Mouse (Mus musculus) stomach, postnatal 0 days (tissue): ENCODE measurements at regions not wholly inside any gene's neighbourhood (a gene's known extent, or its start where the extent isn't known, plus 50 kb on each side); places are given as distances from the start of the nearest gene placed in this dataset.

Experiments
- CTCF ChIP-seq: IDR thresholded peaks from 2 replicates; pipeline ENCODE4 v1.5.1; 2016; ENCODE audit warnings: antibody characterized with exemption, low read depth, mild to moderate bottlenecking, moderate library complexity
- EP300 ChIP-seq: optimal IDR thresholded peaks from 2 replicates; pipeline ENCODE3; 2016; ENCODE audit warnings: antibody characterized with exemption

DNA sequence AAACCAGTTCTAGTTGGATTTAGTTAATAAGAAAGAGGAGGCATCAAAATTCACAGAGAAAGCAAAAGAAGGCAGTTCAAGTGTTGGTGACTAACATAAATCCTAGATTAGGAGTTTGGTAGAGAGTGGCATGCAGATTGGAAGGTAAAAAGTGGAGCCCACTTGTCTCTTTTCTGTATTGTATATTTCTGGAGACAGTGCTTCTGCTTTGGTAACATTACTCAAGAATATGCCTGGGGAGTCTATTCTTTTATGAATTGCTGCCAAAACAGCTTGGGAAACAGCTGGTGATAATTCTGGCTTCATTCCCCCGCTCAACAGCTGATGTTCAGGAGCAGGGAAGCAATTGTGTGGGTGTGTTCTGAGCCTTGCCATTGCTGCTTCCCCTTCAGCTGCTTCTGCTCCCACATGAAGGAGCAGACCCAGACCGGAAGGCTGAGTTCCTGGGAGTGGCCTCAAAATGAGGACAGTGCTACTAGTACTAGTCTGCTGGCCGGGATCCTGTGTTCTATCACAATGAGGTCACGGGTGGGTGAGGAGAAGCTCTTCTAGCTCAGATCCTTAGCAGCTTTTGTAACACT, 547.9 kb downstream of the Hsfy2 start:
- TF ChIP-seq CTCF (no peak), EP300 (no peak)
